Mouse (Mus musculus) urinary bladder, postnatal 4 days (tissue): ENCODE results near the gene Arhgap15.

Experiments used
- DNase-seq, 2 experiments: peaks; one replicate each; pipeline ENCODE4 v3.0.0; 2021 to 2022; ENCODE audit warnings: low spot score in 2 of 2

The Arhgap15 gene

DNA sequence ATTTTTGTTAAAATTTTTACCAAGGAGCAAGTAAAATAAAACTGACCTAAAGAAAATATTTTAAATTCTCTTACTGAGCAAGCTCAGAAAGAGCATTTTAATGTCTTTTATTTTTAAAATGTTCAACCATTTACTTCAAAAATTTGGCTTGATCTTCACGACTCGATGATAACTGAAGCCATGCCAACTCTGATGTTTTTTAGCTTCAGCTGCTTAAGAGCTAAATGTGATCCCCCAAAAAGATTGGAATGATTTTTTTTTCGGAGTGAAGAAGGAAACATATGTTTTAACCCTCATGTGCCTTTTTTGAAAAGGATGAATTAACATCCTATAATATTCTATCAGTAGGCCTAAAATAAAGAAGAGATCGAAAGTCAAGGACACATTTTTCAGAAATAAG, 605.0 kb downstream of the Arhgap15 start:
- no peak for DNase-seq

DNA sequence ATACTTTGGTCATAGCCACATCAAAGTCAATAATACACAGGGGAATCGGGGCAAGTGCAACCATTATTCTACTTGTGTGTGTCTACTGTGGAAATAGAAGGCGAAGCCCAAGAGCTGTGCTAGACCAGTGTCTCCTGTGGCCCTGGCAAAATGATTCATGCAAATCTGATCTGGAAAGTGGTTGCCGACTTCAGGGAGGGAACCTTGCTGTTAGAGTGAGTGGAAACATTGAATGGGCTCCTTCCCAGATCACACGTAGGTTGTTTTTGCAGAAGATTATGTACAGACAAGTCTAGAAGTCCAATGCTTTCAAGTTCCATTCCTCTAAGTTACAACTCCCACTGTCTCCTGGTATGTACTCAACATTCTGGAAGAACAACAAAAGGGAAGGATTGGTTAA, 606.2 kb downstream of the Arhgap15 start:
- no peak for DNase-seq

DNA sequence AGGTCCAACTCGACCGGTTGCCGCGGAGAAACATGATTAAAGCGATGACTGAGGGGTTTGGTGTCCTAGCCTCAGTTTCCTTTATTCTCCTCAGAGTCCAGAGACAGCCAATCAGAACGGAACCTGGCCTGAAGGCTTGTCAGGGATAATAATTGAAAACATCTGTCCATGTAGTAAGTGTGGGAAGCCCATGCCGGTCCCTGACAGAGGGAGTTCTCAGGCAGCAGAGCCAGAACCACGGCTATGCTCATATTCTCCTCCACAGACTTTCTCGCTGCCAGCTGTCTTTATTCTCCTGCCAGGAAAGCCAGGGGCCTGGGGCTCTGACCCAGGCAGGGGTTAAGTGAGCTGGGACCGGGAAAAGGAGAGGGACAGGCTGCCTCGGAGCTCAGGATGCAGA, 606.7 kb downstream of the Arhgap15 start:
- DNase-seq: no peak

DNA sequence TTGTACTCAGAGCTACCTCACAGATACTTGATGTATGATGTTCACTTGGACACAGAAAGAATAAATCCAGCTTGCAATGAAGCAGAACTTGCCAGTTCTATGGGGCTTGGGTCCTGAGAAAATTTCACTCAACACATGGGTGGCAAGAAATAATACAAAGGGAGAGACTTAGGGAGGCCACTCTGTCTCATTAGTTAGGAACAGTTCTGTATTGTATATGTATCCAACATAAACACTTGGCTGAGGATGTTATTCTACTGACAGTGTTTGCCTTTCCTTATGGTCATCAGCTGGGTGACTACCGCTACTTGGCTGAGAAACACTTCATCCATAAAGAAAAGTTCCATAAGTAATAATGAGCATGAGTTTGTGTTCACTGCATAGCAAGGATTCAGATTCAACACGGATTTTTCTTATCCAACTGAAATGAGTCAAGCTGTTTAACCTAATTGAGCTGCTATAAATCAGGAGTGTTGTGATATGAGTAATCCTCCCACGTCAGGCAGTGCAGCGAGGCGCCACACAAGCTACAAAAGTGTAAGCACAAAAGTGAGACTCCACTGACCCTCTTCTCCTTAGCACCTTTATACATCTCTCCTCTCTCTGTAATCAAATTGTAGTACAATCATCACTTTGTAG, 607.7 kb downstream of the Arhgap15 start:
- no peak for DNase-seq

DNA sequence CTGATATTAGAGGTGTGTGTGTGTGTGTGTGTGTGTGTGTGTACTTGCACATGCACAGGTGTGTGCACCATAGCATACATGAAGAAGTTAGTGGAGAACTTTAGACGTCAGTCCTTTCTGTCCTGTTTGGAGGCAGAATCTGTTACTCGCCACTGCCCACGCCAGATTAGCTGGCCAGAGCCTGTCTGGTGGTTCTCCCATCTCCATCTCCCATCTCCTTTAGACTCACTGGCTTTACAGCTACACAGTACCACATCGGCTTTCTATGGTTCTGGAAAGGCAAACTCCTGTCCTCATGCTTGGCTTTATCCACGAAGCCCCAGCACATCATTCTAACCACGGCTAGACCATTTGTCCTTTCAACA, 608.2 kb downstream of the Arhgap15 start:
- DNase-seq: no peak

DNA sequence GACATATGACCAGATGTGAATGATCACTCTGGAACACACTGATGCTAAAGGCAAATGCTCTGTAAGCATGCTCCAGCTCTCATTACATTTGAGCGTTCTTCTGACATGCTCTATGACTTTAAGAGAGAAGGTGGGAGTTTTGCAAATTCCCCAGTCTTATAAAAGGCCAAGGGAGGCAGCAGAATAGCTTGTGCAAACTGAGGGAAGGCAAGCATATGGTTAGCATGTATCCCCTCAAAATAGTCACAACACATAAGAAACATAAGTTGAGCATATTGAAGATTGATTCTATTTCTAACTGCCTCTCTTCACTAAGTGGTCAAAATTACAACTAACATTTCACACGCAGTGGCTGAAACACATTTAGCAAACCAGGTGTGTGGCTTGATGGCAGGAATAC, 631.6 kb downstream of the Arhgap15 start:
- DNase-seq: no peak

DNA sequence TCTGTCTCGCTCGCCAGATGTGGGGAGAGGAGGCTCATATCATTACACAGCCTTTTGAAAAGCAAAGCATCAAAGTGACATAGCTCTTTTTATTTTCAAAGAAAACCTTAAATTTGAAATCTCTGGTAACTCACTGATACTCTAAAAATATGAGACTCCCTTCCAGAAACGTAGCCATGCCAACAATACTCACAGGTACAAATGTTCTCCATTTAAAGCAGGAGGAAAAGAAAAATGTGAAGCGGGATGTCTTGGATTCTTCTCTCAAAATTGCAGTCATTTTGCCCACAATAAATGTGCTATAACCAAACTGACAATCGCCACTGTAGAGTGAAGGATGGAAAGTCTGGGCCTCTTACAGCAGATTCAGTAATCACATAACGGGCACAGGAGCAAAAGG, 635.9 kb downstream of the Arhgap15 start:
- no peak for DNase-seq

DNA sequence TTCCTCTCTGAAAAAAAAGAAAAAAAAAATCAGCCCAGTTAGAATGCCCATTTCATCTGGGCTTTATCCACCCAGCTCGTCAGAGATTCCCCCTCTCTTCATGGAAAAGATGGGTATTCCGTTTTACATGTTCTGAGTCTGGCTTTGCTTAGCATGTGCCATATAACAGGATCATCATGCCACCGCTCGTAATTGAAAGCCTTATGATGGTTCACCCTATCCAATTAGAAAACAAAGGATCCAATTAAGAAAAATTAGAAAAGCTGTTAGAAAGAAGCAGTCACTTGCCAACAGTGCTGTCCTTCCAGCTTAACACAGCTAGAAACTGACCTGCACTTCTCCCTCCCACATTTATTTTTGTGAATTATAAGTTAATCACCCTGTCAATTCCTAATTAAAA, 640.9 kb downstream of the Arhgap15 start:
- DNase-seq: no peak

DNA sequence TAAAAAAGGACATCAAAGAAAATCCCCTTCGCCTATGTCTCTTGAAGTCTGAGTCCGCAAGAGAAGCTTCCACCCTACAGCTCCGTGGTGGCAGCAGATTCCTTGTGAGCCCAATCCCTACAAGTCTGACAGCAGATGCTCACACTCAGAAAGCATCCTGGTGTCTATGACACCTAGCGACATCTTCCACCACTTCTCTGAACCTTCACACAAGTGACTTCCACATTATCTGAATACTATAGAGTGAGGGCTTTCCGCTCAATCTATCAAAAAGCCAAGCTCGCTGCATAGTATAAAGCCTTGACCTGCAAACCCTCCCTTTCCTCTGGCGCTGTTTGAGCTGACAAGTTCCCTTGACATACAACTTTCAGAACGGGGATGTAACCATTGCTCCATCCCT, 645.2 kb downstream of the Arhgap15 start:
- DNase-seq: no peak

DNA sequence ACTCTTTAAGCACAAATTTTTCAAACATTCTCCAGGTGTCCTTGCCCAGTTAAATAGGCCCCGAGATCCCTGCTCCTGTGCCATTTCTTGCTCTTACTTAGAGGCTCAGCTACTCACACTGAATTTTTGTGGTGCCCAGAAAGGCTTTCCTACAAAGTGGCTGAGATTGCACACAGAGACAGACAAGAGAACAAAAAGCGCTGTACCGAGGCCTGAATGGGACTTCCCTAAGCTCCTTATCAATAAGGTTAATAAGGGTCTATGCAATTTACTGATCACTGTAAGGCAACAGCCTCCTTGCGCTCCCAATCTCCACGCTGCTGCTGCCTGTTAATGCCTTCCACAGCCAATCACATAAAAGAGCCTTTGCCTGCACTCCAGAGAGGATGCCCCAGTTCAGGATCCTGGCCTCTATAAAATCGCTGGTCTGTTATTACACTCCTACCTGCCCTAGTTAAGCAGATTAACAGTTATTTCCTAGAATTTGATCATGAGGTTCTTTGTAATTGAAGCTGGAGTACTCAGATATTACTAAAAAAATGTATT, 646.4 kb downstream of the Arhgap15 start:
- DNase-seq: no peak

DNA sequence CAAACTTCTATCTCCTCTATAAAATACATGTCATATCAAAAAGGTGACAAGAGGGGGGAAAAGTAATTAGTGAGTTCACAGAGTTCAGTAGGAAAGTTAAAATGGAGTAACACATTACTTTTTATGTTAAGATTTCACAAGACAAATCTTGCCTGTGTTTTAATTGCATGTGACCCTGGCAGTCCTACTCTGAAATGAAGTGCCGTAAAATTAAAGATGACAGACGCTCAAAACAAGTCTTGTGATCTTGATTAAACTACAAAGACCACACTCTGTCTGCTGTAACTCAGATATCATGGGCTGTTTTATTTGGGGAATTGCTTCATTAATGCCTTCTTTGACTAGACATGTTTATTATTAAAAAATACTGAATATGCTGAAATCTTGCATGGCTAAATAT, 647.0 kb downstream of the Arhgap15 start:
- no peak for DNase-seq

DNA sequence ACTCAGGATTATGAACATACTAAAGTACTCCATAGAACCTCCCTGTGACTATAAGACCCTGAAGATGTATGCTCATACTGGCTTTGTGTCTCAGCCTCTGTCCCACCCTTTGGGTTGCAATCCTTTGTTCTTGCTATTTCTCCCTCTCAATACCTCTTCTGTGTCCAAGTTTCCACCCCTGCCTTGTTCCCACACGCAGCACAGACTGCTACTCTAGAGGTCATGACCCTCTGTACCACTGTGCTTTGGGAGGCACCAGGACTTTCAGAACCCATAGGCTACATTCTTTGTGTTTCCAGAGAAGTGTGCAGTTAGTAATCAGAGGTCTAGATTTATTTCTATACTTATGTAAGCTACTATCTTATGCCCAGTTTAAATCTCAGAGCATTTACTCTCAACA, 648.6 kb downstream of the Arhgap15 start:
- no peak for DNase-seq

DNA sequence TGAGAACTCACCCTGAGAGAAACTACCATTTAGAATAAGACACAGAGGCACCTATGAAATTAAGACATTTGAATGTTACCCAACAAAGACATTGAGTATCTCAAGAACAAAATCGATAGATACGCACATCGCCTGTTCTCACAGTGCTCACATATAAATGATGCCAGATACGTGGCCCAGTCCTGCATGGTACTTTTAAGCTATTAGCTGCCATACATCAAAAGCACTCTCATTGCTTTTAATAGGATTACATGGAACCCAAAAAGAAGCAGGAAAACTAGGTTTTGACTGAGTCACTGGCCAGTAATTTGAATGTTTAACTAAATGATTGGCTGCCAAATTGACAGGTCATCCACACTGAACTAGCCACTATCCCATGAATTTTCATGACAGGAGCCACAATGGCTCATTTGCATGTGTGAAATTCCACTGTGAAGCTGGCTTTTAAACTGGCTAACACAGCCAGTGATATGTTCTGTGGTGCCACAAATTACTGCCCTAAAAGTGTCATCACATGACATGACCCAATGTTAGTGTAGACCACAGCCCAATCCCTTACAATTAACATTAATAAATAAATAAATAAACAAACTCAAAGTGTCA, 649.2 kb downstream of the Arhgap15 start:
- no peak for DNase-seq

DNA sequence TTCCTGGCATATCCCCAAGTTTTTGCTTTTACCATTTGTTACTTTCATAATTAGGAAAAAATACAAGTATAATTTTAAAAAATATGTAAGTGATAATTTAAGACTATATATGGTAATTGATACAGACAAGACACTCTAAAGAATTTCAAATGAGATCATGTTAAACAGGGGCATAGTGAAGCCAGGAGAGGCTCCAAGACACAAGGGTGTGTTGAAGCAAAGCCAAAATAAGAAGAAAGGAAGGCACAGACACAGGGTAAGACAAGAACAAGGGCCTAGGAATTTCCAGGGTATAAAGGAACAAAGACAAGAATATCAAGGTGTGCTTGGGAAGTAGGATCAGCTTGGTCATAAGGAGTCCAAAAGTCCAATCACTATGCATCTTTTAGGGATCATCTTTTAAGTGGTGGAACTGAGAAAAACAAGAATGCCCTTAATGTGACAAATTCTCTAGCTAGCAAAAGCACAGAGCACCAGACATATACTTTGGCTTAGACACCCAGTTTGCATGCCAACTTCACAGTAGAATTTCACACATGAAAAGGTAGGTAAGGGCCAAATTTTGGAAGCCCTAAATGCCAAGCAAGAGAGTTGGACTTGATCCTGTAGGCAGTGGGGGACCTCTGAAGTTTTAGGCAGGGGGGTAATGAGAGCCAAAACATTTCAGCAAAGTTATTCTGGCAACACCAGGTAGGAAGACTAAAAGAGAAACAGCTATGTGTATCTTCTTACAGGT, 650.7 kb downstream of the Arhgap15 start:
- no peak for DNase-seq

DNA sequence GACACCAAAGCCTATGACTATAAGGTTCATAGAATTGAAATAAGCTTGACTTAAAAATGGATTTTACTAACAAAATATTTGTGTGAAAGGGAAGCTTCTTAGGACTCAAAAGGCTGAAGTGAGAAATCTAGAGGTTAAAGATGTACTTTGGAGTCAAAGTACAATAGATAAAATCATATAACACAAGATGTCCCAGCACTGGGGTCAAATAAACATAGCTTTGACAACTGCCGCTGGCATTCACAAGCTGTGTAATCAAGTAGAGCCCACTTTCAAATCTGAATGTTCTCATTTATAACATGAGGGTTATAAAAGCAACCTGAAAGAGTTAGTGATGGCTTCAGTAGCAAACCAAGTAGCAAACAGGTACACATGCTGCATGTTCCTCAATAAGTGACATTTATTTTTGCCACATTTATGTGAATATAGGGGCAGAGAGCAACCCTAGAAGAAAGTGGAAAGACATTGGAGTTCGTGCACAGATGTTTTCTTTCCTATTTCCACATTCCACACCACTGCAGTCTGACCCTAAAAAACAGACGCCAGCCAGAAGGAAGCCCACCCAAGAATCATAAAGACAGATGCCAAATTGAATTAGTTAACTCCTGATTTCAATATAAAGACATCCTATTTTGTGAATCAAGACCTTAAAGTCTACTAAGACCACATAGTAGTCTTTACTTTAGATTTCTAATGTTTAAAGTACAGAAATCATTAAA, 653.2 kb downstream of the Arhgap15 start:
- no peak for DNase-seq

DNA sequence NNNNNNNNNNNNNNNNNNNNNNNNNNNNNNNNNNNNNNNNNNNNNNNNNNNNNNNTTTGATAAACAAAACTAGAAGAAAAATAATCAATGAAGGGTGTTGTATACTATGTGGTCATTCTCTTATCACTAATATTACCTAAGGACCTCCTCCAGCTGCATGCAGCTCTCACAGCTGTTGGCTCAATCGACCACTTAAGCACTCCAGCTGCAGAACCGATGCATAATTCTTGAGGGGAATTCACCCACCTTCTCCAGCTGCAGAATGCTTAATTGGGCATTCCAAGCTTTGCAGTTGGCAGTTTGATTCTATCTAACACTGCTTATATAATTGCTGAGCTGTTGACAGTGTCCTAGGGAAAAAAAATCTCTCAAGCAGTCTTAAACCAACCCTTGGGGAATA, 663.0 kb downstream of the Arhgap15 start:
- no peak for DNase-seq

DNA sequence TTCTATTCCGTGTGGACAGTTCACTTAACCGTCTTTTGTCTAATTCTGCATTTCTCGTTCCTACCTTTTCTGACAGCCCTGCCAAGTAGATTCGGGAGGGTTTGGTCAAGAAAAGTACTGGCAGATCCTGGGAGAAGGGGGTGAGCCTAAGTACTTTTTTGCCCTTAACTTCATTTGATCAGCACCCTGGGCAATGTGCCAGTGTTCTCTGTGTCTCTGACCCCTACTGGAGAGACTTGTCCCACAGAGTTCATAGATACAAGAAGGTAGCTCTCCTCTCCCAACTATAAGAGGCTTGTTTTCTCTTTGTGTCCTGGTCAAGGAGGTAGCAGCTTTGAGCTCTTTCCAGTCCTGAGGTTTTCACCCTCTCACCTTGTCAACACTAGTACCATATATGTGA, 667.7 kb downstream of the Arhgap15 start:
- no peak for DNase-seq

DNA sequence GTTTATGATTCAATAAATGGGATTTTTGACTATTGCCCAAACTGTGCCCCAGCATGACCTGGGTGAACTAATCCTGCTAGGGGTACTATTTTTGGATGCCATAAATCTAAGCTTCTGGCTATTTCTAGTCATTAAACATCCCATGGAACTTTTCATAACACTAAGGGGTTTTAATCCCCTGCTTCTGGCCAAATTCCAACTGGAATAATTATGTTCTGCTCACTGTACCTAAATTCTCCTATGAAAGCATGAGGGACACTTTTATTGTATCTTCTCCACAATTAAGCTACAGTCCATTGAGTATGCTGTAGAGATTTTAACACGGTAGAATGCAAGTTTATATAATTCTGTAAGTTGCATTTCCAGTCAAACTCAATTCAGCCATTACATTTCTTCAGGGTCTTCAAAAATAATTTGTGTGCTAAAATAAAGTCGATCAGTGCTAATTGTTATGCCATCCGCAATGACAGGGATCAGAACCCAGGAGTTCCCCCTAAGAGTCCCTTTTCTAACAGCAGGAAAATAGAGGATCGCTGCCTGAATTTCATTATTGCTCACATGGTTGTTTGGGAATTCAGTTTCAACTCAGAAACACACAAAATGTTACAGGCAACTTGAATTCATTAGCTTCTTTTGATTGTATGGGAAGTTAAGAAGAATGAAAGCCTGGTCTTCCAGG, 671.1 kb downstream of the Arhgap15 start:
- DNase-seq: no peak

DNA sequence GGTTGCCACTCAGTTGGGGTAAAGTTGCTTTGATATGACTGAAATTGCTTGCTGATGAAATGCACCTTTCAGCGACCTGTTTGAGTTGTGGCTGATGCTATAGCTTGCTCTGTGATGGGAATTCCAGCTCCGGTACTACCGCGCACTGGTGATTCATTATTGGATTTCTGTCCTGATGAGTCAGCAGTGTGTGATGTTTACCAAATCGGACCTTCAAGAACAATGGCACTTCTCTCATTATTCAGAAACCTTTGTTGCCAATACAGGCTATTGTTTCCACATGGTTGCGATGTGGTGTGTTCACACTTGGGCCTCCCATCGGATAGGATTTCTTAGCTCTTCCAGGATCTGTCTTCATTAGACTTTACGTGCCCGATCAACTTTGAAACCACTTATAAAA, 681.9 kb downstream of the Arhgap15 start:
- no peak for DNase-seq

DNA sequence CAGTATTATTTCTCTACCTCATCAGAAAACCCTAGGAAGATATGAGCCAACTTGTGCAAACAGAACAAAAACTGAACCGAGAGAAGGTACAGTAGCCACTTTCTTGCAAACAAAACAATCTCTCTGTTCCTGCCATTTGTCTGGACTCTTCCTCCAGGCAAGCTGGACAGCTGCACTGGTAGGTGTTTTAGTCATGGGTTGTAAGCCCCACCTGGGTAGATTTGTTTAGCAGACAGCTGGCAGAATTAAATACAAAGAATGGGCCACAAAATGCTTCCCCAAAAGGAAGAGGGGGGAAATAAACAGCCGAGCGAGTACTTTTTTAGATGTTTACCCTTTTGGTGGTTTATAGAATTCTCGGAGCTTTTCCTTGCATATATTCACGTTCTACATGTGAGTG, 688.0 kb downstream of the Arhgap15 start:
- no peak for DNase-seq

DNA sequence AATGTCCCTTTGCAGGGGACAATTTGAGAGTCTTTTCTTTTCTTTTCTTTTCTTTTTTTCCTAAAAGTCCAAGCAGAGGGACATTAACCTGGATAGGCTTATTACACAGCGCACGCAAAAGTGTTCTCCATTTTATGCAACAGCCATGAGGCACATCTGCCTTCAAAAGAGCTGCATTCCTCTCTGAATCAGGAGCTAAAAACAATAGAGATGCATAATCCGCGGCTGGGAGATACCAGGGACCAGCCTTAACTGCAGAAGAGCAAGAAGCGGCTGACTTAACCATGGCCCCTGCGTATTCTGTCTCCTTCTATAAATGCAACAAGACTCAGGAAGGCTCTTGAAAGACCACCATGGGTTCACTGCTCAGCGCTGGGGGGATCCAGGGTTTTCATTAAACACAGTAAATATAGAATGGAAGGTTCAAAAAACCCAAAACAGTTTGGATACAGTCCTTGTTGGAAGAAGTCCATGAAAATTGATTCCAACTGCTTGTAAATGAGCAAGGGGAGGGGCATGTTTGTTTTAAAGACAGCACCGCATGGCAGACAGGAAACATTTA, 689.0 kb downstream of the Arhgap15 start:
- no peak for DNase-seq

DNA sequence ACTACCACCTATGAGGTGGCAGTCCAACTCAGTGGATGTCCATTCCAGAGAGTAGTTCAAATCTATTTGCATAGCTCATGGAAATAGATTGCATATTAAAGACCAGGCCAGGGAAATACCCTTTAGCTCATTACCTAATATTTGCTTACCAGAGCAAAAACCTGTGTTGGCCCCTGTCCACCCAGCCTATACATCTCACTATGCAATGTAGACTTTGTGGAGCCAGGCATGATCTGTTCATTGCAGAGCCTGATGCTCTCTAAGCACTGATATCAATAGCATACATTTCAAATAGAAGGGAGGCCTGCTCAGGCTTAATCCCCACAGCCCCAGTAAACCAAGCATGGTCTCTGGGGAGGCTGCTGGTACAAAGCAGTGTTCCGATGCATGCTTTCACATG, 689.4 kb downstream of the Arhgap15 start:
- DNase-seq: no peak
